Mouse (Mus musculus): ENCODE results near the gene Zmynd8.

Gene Zmynd8

GRCm38 (mm10) chr2:165747975-165748374 is 150.8 kb downstream of the Zmynd8 start:
- no peak for DNase-seq (ENCODE audit: low spot score in 2 of 2)

- no peak for DNase-seq (ENCODE audit: low spot score in 2 of 2)
Observed at GRCm38 (mm10) chr2:165745306-165746098, 153.3 kb downstream of the Zmynd8 start.

- no peak for DNase-seq (ENCODE audit: low spot score in 2 of 2)
Observed at GRCm38 (mm10) chr2:165742210-165742786, 156.5 kb downstream of the Zmynd8 start.

- DNase-seq (ENCODE audit: low spot score in 2 of 2) = no peak
Observed at GRCm38 (mm10) chr2:165741526-165742050, 157.2 kb downstream of the Zmynd8 start.

GRCm38 (mm10) chr2:165740982-165741381 is 157.8 kb downstream of the Zmynd8 start:
- no peak for DNase-seq (ENCODE audit: low spot score in 2 of 2)

- no peak for DNase-seq (ENCODE audit: low spot score in 2 of 2)
Observed at GRCm38 (mm10) chr2:165740381-165740780, 158.4 kb downstream of the Zmynd8 start.

- DNase-seq (ENCODE audit: low spot score in 2 of 2) = no peak
Observed at GRCm38 (mm10) chr2:165736297-165736696, 162.5 kb downstream of the Zmynd8 start.
